Mouse (Mus musculus) embryo, embryonic 11.5 days (tissue): ENCODE results near the gene Senp2.

ENCODE experiments used
- DNase-seq: peaks from one replicate; pipeline ENCODE4 v3.0.0-alpha.2; 2012; ENCODE audit warnings: low read depth, low spot score

The Senp2 gene

DNA sequence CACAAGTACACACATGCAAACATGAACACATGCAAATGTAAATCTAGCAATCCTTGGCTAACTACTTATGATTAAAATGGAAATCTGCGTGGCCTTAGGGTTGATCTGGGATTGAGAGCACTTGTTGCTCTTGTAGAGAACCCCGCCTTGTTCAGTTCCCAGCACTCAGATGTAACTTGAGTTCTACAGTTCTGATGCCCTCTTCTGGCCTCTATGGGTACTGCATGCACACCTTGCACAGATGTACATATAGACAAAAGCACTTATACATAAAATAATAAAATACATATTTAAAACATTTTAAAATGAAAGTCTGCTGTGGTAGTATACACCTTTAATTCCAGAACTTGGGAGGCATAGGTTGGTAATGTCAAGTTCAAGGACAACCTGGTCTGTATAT, 12.8 kb downstream of the Senp2 start:
- no peak for DNase-seq

DNA sequence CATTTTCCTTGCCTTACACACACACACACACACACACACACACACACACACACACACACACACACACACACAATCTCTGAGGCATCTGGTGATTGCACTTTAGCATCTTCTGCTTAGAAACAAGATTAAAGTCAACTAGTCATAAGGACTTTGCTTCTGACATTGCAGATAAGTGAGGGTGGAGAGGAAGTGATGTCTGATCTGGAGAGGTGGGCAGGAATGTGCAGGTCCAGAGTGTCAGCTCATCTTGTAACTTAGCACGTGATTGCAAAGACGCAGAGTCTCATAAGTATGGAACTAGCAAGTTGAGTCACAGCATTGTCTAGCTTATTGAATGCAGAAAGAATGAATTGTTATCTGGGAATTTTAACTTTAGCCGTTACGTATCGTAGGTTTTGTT, 18.2 kb downstream of the Senp2 start:
- no peak for DNase-seq

DNA sequence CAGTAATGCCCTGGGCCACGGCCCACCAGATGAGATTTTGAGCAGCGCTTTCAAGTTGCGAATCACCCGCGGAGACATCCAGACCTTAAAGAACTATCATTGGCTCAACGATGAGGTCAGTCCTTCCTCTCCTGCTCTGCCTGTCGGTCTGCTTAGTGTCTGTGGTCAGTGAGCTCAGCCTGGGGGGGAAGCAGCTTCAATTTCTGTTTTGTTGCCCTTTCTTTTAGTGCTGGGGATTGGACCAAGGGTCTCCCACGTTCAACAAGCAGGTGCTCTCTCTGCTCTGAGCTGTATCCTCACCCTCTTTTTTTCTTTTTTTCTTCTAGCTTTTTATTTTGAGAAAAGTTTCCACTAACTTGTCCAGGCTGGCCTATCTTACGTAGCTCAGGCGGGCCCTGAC, 29.3 kb downstream of the Senp2 start:
- DNase-seq: no peak

DNA sequence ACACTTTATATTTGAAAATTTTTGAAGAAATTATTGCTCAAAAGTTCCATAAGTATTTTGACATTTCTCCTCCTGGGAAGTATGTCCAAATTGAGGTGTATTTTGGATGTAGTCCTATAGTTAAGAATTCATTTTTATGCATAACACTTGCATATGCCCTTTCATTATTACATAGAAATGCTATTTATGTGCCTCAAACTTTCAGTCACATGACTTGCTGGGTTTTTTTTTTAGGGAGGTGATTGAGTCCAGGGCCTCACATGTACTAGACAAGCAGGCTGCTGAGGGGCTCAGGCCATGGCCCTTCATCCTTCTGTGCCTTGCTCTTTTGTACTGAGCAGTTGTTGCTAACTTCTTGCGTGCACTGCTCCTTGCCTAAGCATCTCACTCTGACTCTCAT, 30.7 kb downstream of the Senp2 start:
- DNase-seq: no peak

DNA sequence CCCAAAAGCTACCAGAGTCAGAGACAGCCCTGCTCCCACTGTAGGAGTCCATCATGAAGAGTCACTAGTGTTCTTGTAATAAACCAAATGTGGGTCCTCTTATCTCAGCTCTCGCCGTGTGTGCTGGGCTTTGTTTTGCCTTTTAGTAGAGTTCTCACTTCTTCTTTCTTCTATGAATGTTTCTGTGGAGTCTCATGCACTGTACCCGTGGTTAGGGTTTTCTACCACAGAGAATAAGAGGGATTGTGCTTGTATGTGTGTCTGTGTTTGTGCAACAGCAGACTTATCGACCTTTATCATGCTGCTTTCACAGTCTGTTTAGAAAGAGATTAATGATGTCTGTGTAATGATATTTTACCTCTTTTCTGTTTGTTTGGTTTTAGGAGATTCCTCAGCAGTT, 34.5 kb downstream of the Senp2 start:
- no peak for DNase-seq

DNA sequence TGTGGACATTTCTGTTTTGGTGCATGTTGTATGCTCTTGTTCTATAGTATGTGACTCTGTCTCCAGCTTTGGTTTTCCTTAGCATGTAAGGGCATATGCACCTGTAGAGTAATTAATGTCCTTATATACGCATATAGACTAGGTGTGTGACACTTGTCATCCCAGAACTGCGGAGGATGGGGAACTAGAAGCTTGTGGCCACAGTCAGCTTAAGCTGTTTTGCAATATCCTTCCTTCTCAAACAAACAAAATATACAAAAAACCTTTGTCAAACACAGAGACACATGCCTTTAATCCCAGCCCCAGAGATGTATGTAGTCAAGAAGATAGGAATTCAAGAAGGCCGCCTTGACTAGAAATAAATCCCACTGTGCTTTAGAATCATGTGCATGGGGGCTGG, 36.6 kb downstream of the Senp2 start:
- no peak for DNase-seq

DNA sequence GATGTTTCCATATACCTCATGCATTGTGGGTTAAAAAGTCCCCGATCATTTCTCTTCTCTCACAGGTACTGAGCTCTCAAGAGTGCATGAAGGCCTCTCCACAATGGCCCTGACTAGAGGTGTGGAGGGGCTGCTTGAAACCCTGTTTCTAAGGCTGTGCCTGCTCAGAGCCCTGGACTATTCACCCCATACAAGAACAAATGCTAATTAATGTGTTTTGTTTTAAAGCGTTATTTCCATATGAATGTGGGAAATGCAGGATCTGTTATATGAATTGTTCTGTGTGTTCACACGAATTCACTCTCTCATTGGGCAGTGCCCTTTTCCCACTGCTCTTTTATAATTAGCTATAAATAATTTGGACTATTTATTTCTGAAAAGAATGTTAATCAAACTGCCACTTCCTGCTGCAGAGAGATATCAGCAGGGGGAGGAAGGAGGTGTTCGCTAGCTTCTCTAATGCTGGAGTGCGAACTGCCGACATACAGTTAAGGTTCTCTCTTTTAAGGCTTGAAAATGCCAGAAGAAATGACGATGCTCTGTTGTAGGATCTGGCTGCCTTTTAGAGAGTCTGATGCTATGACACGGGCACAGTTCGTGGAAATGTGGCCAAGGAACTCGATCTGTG, 37.6 kb downstream of the Senp2 start:
- no peak for DNase-seq

DNA sequence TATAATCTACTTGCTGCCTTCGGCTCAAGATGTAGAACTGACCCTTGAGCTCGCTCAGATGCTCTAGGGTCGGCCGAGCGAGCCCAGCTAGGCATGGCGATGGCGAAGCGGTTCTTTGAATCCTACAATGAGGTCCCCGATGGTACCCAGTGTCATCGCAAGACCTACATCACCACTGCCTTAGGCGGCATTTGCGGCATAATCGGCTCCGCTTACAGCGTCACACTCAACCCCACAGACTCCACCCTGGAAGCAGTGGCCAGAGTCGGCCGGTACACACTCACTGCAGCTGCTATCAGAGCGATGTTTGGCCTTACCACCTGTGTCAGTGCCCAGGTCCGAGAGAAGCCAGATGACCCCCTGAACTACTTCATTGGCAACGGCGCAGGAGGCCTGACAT, 44.1 kb downstream of the Senp2 start:
- DNase-seq: no peak

DNA sequence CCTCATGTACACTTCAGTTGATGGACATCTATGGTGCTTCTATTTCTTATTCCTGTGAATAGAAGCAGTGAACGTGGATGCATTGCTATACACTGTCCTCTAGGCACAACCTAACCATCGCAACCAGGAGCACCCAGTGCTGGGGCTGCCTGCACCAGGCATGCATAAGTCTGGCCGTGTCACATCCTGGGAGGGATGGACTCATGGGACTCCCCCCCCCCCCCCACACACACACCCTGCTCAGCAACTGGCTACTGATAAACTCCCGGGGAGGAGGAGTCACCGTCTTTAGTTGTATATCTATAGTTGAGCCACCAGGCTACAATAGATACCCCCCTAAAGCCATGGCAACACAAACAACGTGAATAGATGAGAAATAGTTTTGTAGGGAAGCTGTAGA, 48.2 kb downstream of the Senp2 start:
- DNase-seq: no peak

DNA sequence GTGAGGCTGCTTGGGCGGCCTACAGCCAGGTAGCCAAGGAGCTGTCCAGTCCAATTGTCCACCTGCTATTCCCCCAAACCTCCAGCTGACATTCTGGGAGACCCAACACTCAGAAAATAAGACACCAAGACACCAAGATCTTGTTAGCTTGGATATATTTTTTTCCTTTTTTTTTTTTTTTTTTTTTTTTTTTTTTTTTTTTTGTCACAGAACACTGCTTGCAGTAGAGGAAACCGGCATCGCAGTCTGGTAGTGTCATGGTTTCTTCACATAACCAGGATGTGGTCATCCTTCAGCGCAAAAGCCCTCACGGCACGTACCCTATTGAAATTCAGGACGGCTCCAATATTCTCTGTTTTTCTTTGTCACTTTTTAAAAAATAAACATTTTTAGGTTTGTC, 49.6 kb downstream of the Senp2 start:
- no peak for DNase-seq

DNA sequence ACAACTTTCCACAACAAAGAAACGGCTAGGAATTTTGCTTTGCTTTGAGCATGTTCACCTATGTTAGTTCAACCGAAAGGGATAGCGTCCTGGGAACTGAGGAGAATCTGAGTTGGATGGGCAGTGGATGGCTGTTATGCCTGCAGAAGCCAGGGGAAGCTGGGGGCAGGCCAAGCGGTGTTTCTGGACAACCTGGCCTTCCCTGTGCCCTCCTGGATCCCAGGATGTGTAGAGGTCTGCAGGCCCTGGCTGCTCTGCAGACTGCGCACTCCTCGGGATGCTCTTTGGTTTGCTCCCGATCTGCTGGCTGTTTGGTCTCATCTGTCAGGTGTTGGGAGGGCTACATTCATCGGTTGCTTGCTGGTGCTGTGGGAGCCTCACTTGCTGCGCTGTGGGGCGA, 51.1 kb downstream of the Senp2 start:
- DNase-seq: no peak

DNA sequence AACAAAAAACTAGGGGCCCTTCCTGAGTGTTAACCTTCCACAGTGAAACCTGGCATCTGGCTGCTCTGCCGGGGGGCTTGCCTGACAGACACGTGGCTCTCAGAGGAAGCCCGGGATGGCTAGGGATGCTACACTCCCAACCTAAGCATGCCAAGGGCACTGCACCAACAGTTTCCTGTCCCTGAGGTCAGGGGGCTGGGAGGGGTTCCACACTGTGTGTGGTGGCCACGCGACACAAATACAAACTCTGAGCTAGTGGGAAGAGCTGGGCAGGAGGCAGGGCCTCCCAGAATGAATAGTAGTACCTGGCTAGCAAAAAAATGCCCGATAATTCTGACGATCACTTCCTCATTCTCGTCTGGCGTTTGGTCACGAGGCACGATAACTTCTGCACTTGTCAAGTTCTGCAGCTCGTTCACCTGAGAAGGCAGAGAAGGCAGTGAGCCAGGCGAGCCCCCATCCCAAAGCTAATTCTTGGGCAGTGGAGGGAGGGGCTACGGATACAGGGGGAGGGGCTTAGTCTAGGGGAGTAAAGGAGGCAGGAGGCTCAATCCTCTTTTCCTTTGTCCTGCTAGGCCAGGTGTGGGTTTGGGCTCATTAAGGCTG, 52.4 kb downstream of the Senp2 start:
- no peak for DNase-seq

DNA sequence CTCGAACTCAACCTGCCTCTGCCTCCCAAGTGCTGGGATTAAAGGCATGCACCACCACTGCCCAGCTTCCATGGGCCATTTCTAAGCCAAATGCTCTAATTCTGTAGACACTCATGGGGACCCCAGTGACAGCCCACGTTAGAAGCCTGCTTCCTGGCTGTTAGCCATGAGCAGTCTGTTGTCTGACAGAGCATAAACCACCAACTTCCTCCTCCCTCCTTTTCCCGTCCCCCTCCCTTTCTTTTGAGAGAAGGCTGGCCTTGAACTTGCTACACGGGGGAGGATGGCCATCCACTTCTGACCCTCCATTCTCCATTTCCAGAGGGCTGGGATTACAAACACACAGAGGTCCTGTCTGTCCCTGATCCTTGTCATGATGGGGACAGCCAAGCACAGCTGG, 53.0 kb downstream of the Senp2 start:
- DNase-seq: no peak

DNA sequence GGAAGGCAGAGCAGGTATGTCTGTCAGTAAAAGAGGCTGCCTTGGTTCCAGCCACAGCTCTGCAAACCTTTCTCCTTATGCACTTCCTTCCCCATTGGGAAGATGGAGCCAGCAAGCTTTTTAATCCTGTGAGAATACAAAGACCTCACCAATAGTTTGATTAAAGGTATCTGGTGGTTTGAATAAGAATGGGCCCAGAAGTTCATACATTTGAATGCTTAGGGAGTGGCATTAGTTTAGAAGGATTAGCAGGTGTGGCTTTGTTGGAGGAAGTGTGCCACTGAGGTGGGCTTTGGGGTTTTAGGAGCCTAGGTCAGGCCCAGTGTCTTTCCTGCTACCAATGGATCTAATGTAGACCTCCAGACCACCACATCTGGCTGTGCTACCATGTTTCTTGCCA, 56.3 kb downstream of the Senp2 start:
- DNase-seq: no peak

DNA sequence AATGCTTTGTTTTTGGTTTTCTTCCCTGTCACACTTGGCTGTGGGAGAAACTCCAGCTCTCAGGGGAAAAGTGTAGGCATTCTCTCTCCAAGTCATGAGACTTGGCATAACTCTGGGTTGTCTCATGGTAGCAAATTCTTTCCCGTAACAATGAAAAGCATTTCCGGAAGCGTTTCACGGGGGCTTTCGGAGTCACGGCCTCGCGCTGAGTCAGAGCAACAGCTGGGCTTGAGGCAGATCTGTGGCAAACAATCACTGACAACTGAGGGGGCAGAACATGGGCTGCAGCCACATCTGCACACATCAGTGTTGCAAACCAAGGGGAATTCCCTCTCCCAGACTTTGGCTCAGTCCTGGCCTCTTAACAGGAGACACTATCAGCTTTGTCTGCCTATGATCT, 58.1 kb downstream of the Senp2 start:
- DNase-seq: no peak

DNA sequence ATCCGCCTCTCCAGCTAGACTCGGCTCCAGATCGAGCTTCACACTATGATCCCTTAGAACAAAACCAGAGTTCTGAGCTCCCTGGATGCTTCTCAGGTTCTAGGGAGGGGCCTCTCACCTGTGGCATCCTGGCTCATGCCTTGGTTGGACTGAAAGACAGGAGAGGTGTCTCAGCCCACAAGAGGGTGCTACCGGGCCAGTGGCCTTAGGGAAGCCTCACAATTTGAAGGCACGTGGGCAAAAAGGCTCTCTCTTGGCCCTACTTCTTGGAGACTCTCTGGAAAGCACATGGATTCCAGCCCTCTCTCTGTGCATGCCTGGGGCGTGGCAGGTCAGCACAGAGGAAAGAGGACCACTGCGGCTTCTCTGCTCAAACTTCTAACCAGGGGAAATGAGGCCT, 62.1 kb downstream of the Senp2 start:
- DNase-seq: no peak

DNA sequence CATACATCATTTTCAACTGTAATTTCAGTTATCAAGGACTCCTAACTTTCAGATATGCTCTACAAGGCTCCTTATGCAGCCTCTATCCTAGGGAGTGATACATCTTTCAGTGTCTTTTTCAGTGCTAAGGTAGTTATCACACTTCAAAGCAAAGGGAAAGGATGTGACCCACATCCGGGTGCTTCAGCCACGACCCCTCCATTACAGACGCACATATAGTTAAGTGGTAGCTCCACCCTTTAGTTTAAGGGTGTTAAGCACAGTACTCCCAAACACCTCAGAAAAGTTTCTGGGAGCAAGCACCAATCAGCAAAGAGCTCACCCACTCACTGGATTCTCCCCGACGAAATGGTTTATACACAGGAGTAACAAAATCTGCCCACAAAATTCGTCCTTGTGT, 65.8 kb downstream of the Senp2 start:
- DNase-seq: no peak

DNA sequence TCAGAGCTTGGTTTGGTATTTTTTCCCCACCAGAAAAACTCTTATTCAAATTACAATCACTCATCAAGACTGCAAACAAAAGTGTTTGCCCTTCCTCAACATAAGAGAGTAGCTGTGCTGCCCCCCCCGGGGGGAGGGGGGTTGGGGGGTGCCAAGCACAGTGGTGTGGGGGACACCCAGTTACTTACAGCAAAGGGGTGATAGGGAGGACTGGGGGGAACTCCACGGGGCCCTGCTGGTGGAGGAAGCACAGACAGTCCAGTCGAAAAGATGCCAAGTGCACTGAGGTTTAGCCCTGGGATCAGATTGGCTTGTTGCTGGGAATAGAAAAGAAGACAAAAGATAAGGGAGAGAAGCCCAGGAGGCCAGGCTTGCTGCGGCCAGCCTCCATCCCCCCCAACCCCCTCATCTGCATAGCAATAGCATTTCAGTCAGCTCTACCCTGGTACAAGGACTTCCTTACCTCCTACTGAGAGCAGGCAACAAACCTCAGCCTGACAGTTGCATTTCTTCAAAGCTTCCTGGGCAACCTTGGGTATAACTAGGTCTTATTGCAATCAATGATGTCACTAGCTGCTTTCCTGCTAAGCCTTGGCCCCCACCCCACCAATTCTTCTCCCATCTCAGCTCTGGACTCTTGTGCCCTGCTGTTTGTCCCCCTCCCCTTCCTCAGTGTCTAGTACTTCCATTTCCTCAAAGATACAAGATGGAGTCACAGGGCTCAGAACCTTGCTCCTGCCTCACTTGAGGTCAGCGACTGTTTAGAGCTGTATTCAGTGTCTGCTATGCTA, 66.7 kb downstream of the Senp2 start:
- no peak for DNase-seq

DNA sequence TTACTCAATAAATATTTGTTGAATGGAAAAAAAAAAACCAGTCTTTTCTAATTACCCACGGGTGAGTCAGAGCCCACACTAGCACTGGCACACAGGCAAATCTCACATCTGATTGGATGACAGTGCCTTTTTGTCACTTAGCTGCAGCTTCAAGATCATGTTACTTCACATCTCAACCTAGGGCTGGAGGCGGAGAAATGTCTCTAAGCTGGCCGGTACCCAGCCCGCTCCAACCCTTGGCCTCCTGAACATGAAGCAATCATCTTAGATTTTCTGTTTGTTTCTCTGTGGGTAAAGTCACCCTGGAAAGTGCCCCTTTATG, 67.3 kb downstream of the Senp2 start:
- DNase-seq: no peak

DNA sequence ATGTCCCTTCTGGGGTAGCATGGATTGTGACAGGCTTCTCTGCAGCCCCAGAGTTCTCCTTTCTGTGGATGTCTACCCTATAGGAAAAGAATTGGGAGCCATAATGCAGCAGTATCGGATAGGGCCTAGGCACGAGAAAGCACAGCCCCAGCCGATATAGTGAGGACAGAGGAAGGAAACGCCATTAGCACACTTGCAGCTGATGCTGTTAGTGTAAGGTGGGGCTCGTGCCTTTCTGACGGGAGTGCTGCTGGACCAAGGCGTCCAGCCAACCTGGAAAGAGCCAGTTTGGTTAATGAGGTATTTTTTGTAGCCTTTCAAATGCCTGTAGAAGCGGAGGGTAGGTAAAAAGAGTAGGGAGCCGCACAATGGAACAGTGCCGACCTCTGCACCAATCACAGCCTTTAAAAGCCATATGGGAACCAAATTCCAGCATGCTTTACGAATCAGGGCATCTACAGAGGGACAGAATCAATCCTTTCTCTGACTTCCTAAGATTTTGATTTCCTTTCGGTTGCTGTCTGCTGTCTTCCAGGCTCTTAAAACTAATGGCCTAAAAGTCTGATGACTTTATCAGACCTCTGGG, 70.9 kb downstream of the Senp2 start:
- DNase-seq: no peak

DNA sequence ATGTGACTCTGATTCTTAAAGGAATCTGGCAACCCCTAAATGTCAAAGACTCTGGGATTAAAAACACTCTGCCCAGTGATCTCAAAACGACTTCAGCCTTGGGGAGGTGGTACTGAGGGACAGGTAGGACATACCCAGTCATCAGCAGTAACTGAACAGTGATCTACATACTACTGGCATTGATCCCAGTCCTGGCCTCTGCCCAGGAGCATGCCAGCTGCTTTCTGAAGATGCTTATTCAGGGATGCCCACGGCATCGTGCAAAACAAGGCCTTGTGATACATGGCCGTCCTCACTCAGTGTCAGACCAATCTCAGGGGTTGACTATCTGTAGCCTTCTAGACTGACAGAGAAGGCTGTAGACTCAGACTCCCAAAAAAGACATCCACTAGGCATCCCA, 76.1 kb downstream of the Senp2 start:
- DNase-seq: no peak

DNA sequence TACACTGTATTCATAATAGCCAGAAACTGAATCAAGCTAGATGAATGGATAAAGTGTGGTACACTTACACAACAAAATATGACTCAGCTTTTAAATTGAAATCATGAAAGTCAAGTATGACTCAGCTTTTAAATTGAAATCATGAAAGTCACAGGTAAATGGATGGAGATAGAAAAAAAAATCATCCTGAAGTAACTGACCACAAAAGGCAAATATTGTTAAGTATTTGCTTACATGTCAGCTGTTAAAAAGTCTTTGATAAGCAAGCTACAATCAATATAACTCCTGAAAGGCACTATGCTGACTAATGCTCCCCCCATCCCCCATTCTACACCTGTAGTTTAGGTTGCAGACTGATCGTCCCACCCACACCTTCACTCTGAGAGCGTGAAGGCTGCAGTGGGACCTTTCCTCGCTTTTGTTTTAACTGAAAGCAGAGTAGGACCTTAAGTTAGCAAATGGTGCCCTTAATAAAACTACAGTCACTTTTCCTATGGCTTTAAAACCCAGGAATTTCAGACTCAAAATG, 82.0 kb downstream of the Senp2 start:
- DNase-seq: no peak

DNA sequence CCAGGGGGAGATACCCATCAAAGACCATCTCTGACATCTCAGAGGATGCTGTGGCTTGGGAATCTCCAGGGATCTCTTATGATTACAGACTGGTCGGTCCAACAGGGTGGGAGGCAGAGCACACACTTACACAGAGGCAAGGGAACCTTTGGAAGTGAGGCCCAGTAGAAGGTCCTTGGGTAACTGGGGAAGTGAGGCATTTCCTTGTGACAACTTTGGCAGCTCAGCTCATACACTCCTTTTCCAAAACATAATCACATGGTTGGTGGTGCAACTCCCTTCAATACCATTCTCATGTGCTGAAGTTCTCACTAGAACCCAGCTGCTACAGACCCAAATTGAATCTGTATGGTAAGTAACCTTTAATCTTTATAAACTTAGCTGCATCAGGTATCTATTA, 86.5 kb downstream of the Senp2 start:
- DNase-seq: no peak
